Mouse (Mus musculus) liver, adult 2 months (tissue): Measurements from ENCODE around the gene Ppm1k.

Source experiments
- CTCF ChIP-seq: fragments of 200-500 bp; IDR thresholded peaks from 2 replicates; pipeline ENCODE4 v1.5.1; 2011; ENCODE audit warnings: low read depth, low read length, control low read depth
- POLR2A ChIP-seq: fragments of 200-500 bp; IDR thresholded peaks from 2 replicates; pipeline ENCODE4 v1.6.1; 2011; ENCODE audit warnings: low read length, control low read depth; ENCODE audit not compliant: insufficient read depth; ENCODE audit errors: extremely low read depth

- TF ChIP-seq POLR2A, result peak; percentile 35
- TF ChIP-seq CTCF, result no peak
Observed at GRCm38 (mm10) chr6:57535386-57535936, at the start of gene Ppm1k.
